Mouse (Mus musculus) midbrain, embryonic 12.5 days (tissue): ENCODE measurements at regions not wholly inside any gene's neighbourhood (a gene's known extent, or its start where the extent isn't known, plus 50 kb on each side); places are given as distances from the start of the nearest gene placed in this dataset.
"Not testable (repeated sequence)": the region's sequence is repeated elsewhere in the genome, so short reads cannot be mapped to it uniquely, and the experiment has no call there.

Experiments
- ATAC-seq: fragments of 200-750 bp; cut with Nextera tagmentation; 2 replicates; pipeline ENCODE4 v1.8.0; 2017; ENCODE audit warnings: low read depth, moderate TSS enrichment, moderate library complexity; ENCODE audit not compliant: low FRiP score
- H3K27ac ChIP-seq: fragments of 300-500 bp; sonication (generic); replicated peaks from 2 replicates; pipeline ENCODE4 v1.5.1; 2016; ENCODE audit warnings: mild to moderate bottlenecking
- H3K27me3 ChIP-seq: fragments of 300-500 bp; sonication (generic); 2 replicates; pipeline ENCODE4 v1.6.1; 2016; ENCODE audit warnings: mild to moderate bottlenecking
- H3K36me3 ChIP-seq: fragments of 300-500 bp; sonication (generic); 2 replicates; pipeline ENCODE4 v1.6.1; 2016
- H3K4me1 ChIP-seq: fragments of 300-500 bp; sonication (generic); 2 replicates; pipeline ENCODE4 v1.6.1; 2016
- H3K4me2 ChIP-seq: fragments of 300-500 bp; sonication (generic); replicated peaks from 2 replicates; pipeline ENCODE4 v1.6.1; 2016; ENCODE audit warnings: mild to moderate bottlenecking, moderate library complexity
- H3K4me3 ChIP-seq: fragments of 300-500 bp; sonication (generic); 2 replicates; pipeline ENCODE4 v1.5.1; 2016; ENCODE audit warnings: mild to moderate bottlenecking
- H3K9ac ChIP-seq: fragments of 300-500 bp; sonication (generic); replicated peaks from 2 replicates; pipeline ENCODE4 v1.6.1; 2016; ENCODE audit warnings: mild to moderate bottlenecking, moderate library complexity
- H3K9me3 ChIP-seq: fragments of 300-500 bp; sonication (generic); 2 replicates; pipeline ENCODE4 v1.6.1; 2016; ENCODE audit warnings: mild to moderate bottlenecking
- WGBS: fragments of 180-500 bp; shearing (Covaris S2); methylation state at CpG from one replicate; pipeline ENCODE4 v1.1.7; 2016; 5-methylcytosine and 5-hydroxymethylcytosine counted together

DNA sequence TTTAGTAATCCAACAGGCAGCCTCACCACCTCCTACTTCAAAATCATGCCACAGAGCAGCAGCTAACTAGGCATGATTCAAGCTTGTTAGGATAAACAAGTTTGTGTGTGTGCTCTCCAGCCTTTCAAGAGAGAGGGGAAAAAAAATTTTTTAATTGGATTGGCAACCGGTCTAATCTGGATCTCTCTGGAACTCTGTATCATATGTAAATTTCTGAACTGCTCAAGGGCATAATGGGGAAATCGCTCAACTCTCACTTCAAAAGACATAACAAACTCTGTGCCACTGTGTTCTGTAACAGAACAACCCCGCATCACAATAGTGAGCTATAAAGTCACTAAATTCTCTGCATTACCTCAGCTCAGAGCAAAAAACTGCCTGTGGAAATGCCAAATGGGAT is 147.9 kb upstream of the Krtap11-1 start:
- Histone ChIP-seq H3K9me3 (no peaks in the 10 kb centered on the region; the same call in 1 of the 2 replicates), H3K4me2 (no peak overlapping the region), H3K4me1 (no peaks in the 10 kb centered on the region), H3K27ac (no peak overlapping the region), H3K9ac (no peak overlapping the region), H3K4me3 (no peak overlapping the region), H3K27me3 (no peaks in the 10 kb centered on the region), H3K36me3 (no peaks in the 10 kb centered on the region)
- no peak for ATAC-seq
- 79% methylated on average over 3 of the region's 3 CpGs for WGBS

DNA sequence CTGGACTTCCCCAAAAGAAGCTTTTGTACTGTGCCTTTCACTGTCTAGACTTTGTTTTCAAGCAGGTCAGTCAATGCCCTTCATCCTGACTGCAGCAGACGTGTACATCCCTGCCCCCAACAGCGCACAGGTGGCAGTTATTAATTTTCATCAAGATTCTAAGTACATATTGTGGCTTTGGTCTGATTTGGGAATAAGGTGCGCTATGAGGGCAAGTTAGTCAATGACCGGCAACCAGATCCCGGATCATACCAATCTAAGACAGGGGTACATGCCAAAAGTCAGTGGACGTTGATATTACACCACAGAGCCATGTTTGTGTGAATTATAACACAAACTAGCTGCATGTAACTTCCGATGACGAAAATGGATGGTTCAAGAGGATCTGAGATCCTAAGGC is 144.7 kb upstream of the Krtap11-1 start:
- not testable (repeated sequence) for H3K27me3 ChIP-seq, H3K4me3 ChIP-seq, ATAC-seq, H3K9me3 ChIP-seq, H3K4me2 ChIP-seq, H3K9ac ChIP-seq, H3K27ac ChIP-seq, H3K4me1 ChIP-seq, H3K36me3 ChIP-seq
- WGBS, result 85% methylated on average over 8 of the region's 8 CpGs

DNA sequence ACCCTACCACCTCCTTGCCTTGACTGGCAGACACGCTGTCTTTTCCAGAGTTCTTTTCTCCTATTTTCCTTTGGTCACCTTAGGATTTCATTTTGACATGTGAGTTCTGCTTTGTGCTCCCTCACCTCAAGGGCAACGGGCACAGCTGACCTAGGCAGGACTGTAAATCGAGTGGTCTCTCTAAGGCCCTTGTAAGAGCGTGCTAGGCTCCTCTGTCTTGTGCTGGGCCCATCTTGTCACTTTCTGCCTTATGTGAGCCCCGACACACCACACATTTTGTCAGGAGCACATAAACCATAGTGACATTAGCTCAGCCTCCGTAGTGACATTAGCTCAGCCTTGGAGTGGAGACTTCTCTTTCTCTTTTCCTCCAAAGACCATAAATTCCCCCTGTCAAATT is 133.3 kb upstream of the Krtap11-1 start:
- 87% methylated on average over 6 of the region's 6 CpGs for WGBS
- Histone ChIP-seq H3K9me3 (no peaks in the 10 kb centered on the region), H3K4me3 (no peak overlapping the region), H3K36me3 (no peaks in the 10 kb centered on the region), H3K4me2 (no peak overlapping the region), H3K9ac (no peak overlapping the region), H3K27ac (no peak overlapping the region), H3K27me3 (no peaks in the 10 kb centered on the region; the same call in 1 of the 2 replicates), H3K4me1 (peaks cover 8% of the 10 kb centered on the region; the same call in 1 of the 2 replicates)
- ATAC-seq, result no peak

DNA sequence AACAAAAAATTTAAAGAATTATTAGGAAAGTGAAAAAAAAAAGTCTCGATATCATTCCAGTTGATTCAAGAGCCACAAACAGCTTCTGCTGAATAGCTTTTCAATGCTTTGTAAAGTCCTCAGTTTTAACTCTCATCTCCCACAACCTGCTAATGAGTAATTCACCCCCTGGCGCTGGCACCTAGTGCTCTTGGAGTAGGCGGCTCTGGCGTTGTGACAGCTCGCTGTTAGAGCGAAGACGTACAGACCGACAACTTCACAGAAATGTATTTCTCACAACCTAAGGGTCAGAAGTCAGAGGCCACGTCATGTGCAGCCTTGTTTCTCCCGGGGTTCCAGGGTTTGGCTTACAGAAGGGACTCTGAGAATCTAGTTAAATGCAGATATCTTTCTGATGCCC is 132.2 kb upstream of the Krtap11-1 start:
- no peak overlapping the region for H3K9ac ChIP-seq
- H3K27me3 ChIP-seq, result peaks cover 3% of the 10 kb centered on the region; the same call in 1 of the 2 replicates
- H3K4me2 ChIP-seq, result no peak overlapping the region
- H3K9me3 ChIP-seq, result no peaks in the 10 kb centered on the region
- no peaks in the 10 kb centered on the region for H3K36me3 ChIP-seq
- ATAC-seq, result no peak
- WGBS, result 81% methylated on average over 10 of the region's 10 CpGs
- H3K4me1 ChIP-seq, result peaks cover 8% of the 10 kb centered on the region; the same call in 1 of the 2 replicates
- H3K27ac ChIP-seq, result no peak overlapping the region
- H3K4me3 ChIP-seq, result no peak overlapping the region

DNA sequence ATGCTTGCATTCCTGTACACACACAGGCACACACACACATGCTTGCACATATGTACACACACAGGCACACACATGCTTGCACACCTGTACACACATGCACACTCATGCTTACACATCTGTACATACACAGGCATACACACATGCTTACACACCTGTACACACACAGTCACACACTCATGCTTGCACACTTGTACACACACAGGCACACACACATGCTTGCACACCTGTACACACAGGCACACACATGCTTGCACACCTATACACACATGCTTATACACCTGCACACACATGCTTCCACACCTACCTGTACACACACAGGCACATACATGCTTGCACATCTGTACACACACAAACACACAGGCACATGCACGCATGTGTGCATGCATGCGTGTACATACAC is 131.4 kb upstream of the Krtap11-1 start:
- no peak overlapping the region for H3K4me3 ChIP-seq
- no peaks in the 10 kb centered on the region for H3K9me3 ChIP-seq
- WGBS, result 96% methylated on average over 2 of the region's 2 CpGs
- H3K4me2 ChIP-seq, result no peak overlapping the region
- H3K36me3 ChIP-seq, result no peaks in the 10 kb centered on the region
- H3K4me1 ChIP-seq, result peaks cover 8% of the 10 kb centered on the region; the same call in 1 of the 2 replicates
- no peak overlapping the region for H3K9ac ChIP-seq
- no peak overlapping the region for H3K27ac ChIP-seq
- H3K27me3 ChIP-seq, result peaks cover 4% of the 10 kb centered on the region; the same call in 1 of the 2 replicates
- ATAC-seq, result 0 out of 2 replicates have a peak, but pooled peaks have one; percentile 14

DNA sequence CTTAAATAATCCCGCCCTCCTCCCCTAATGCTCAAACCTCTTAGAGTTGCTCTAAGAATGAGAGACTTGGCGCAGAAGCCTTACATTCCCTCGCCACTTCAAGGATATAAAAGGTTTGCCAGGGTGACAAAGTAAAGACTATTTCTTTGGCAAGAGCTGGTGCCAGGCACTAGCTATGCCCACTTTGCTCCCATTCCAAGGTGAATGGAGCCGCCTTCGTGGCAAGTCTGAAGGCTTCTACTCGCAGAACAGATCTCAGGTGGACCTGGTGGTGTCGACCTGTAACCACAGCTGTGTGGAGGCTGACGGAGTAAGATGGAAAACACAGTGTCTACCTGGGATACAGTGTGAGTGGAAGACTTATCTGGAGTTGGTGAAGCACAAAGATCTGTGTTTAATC is 130.8 kb upstream of the Krtap11-1 start:
- WGBS, result 93% methylated on average over 8 of the region's 8 CpGs

DNA sequence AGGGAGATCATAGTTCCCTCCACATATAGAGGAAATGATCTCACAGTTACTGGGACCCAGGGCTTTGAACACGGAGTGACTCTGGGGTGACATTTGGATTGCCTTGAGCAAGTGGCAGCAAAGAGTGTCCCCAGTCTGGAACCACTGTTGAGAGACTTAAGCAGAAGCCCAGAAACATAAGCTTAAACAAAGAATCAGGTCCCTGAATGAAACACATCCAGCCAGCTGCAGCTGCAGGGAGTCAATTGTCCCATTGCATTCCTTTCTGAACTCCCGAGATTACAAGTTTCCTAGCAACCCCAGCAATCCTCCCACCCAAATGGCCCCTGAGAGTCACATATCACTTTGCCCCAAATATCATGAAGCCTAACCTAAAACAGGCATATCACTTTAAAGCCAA is 128.7 kb upstream of the Krtap11-1 start:
- no peak overlapping the region for H3K9ac ChIP-seq
- H3K4me1 ChIP-seq, result peaks cover 8% of the 10 kb centered on the region; the same call in 1 of the 2 replicates
- no peak overlapping the region for H3K4me2 ChIP-seq
- peaks cover 4% of the 10 kb centered on the region; the same call in 1 of the 2 replicates for H3K27me3 ChIP-seq
- H3K4me3 ChIP-seq, result no peak overlapping the region
- H3K36me3 ChIP-seq, result no peaks in the 10 kb centered on the region
- 0% methylated on average over 2 of the region's 2 CpGs for WGBS
- peak; percentile 55 for ATAC-seq
- H3K27ac ChIP-seq, result 0 out of 2 replicates have a peak overlapping the region, but pooled peaks have one; percentile 26
- H3K9me3 ChIP-seq, result no peaks in the 10 kb centered on the region

More for the DNA sequence above, 130.8 kb upstream of the Krtap11-1 start:
- Histone ChIP-seq H3K4me2 (no peak overlapping the region), H3K36me3 (no peaks in the 10 kb centered on the region), H3K27me3 (peaks cover 4% of the 10 kb centered on the region; the same call in 1 of the 2 replicates), H3K9ac (no peak overlapping the region), H3K27ac (no peak overlapping the region), H3K9me3 (no peaks in the 10 kb centered on the region), H3K4me1 (peaks cover 8% of the 10 kb centered on the region; the same call in 1 of the 2 replicates), H3K4me3 (no peak overlapping the region)
- ATAC-seq, result no peak

DNA sequence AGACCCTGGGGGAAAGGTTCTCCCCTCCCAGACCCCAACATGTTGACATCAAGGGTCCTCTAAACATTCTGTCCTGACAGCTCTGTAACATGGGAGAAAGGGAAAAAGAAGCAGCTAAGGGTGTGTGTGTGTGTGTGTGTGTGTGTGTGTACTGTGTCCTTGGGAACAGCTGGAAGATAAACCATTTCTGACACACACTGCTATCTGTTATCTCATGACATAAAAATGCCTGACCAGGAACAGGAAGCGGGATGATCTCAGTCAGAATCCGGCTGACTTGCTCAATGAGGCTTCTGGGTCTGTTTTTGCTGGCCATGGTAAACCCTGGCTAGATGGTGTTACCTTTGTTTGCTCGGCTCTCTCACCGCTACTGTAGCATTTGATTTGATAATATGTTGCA is 124.8 kb upstream of the Krtap11-1 start:
- H3K27ac ChIP-seq, result no peak overlapping the region
- peaks cover 8% of the 10 kb centered on the region; the same call in 1 of the 2 replicates for H3K4me1 ChIP-seq
- no peak overlapping the region for H3K4me3 ChIP-seq
- no peak overlapping the region for H3K9ac ChIP-seq
- no peak overlapping the region for H3K4me2 ChIP-seq
- no peak for ATAC-seq
- H3K27me3 ChIP-seq, result 0 out of 2 replicates have a peak, but pooled peaks cover 4% of the 10 kb centered on the region
- H3K36me3 ChIP-seq, result no peaks in the 10 kb centered on the region
- no peaks in the 10 kb centered on the region for H3K9me3 ChIP-seq
- WGBS, result 83% methylated on average over 4 of the region's 4 CpGs

DNA sequence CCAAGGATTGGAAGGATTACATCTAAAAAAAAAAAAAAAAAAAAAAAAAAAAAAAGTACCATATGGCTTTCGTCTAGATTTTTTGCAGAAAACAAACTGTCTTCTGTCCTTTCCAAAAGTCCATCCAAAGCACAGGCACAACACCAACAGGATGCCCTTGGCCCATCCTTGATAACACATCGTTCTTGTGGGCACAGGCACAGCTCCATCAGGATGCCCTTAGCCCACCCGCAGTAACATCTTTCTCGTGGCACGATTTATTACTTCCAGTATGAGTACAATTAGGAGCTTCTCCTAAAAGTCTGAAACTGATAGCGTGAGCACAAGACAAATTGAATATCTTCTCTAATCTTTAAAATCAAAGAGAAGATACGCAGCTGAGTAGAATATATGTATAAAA is 124.4 kb upstream of the Krtap11-1 start:
- no peak for ATAC-seq
- Histone ChIP-seq H3K36me3 (no peaks in the 10 kb centered on the region), H3K4me3 (no peak overlapping the region), H3K27ac (no peak overlapping the region), H3K27me3 (0 out of 2 replicates have a peak, but pooled peaks cover 4% of the 10 kb centered on the region), H3K4me2 (no peak overlapping the region), H3K9me3 (no peaks in the 10 kb centered on the region), H3K9ac (no peak overlapping the region), H3K4me1 (peaks cover 8% of the 10 kb centered on the region; the same call in 1 of the 2 replicates)
- 90% methylated on average over 7 of the region's 7 CpGs for WGBS

DNA sequence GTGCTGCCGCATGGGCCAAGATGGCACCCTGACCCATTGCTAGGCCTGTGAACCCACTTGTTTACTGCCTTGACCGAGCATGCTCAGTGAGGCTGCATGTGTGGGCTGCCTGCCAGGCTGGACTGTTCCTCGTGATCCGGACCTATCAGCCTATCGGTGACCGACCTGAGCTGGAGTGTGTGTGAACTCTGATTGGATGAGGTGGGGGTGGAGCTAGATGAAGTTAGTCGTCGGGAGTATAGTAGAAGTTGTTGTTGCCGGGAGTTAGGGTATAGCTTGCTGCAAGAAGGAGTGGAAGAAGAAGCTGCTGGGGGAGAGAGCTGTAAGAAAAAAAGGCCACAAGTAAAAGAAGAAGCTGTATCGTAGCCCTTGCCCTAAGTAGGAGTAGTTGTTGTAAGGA is 122.3 kb upstream of the Krtap11-1 start:
- no peaks in the 10 kb centered on the region for H3K4me1 ChIP-seq
- 91% methylated on average over 10 of the region's 10 CpGs for WGBS
- H3K27ac ChIP-seq, result no peak overlapping the region
- no peak overlapping the region for H3K4me2 ChIP-seq
- H3K4me3 ChIP-seq, result no peak overlapping the region
- H3K36me3 ChIP-seq, result no peaks in the 10 kb centered on the region
- H3K9me3 ChIP-seq, result no peaks in the 10 kb centered on the region
- no peak for ATAC-seq
- H3K9ac ChIP-seq, result no peak overlapping the region
- 0 out of 2 replicates have a peak, but pooled peaks cover 3% of the 10 kb centered on the region for H3K27me3 ChIP-seq

DNA sequence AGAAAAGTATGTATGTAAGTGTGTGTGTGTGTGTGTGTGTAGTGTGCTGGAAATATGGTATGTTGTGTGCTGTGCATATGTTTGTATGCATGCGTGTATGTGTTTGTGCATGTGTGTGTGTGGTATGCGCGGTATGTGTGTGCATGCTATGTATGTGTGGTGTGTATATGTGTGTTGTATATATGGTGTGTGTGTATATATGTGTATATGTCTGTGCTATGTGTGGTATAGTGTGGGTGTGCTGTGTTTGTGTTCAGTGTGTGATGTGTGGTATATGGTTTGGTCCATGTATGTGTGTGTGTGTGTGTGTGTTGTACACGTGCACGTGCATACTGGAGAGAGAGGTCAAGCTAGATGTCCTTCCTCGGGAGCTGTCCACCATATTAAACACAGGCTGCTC is 108.5 kb upstream of the Krtap11-1 start:
- H3K4me3 ChIP-seq, result no peak overlapping the region
- 91% methylated on average over 6 of the region's 6 CpGs for WGBS
- H3K4me2 ChIP-seq, result no peak overlapping the region
- no peaks in the 10 kb centered on the region for H3K36me3 ChIP-seq
- no peak overlapping the region for H3K9ac ChIP-seq
- no peaks in the 10 kb centered on the region for H3K9me3 ChIP-seq
- ATAC-seq, result no peak
- H3K27ac ChIP-seq, result no peak overlapping the region
- H3K27me3 ChIP-seq, result no peaks in the 10 kb centered on the region
- no peaks in the 10 kb centered on the region; the same call in 1 of the 2 replicates for H3K4me1 ChIP-seq

DNA sequence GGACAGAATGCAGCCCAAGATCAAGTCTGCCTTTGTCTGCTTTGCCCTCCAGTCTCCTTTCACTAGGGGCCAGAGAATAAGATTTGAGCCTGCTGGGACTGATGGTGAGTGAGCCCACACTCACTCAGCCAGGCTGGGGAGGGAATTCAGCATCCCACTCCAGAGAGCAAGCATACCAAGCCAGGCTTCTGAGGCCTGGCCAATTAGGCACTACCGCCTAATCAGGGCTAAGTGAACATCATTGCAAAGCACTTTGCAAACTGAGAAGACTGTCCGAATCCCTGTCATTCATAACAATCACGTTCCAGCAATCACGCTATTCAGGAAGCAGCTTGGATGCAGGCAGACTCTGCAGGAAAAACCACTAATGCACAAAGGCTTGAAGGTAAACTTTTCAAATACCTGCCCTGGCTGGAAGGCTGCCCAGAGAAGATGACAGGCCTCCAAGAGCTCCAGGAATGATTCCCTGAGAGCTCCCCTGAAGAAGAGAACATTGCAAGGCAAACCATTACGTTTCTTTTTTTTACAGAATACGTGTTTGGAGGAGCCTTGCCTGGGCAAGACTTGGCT is 107.5 kb upstream of the Krtap11-1 start:
- Histone ChIP-seq H3K36me3 (no peaks in the 10 kb centered on the region), H3K4me2 (no peak overlapping the region), H3K9ac (no peak overlapping the region), H3K9me3 (no peaks in the 10 kb centered on the region), H3K27me3 (no peaks in the 10 kb centered on the region), H3K27ac (no peak overlapping the region), H3K4me3 (no peak overlapping the region), H3K4me1 (no peaks in the 10 kb centered on the region; the same call in 1 of the 2 replicates)
- no peak for ATAC-seq
- WGBS, result 81% methylated on average over 6 of the region's 6 CpGs
